Mouse (Mus musculus): Measurements from ENCODE around the gene Ralgapa2. TPM values are rescaled to one million over a fixed set of nuclear protein-coding genes. Genes with fewer than 3 reads are reported as not detected.
A peak's percentile ranks its signal among the peaks of the same experiment; 100 is the strongest.

The Ralgapa2 gene
- polyA plus RNA-seq, 1 experiment from 2014 or later: 8.6 TPM

GRCm38 (mm10) chr2:146244049-146244448, 268.1 kb downstream of the Ralgapa2 start:
- H3K9me3 ChIP-seq (ENCODE audit: control insufficient read depth, low read length): no peaks in the 10 kb centered on the region
- H3K4me1 ChIP-seq (ENCODE audit: control insufficient read depth, insufficient read depth, low read length): 0 out of 2 replicates have a peak, but pooled peaks cover under 1% of the 10 kb centered on the region
- ATAC-seq (ENCODE audit: insufficient read depth, low FRiP score, low TSS enrichment) (no peak), DNase-seq (ENCODE audit: low spot score) (no peak)
- H3K36me3 ChIP-seq (ENCODE audit: control insufficient read depth, insufficient read depth, low read length): no peaks in the 10 kb centered on the region
- H3K27ac ChIP-seq (ENCODE audit: low read depth, low read length): no peak overlapping the region
- WGBS: 95% methylated on average over 2 of the region's 2 CpGs
- H3K27me3 ChIP-seq (ENCODE audit: control insufficient read depth, insufficient read depth, low read length): no peaks in the 10 kb centered on the region
- H3K4me3 ChIP-seq (ENCODE audit: low read depth, low read length): no peak overlapping the region
- no peak overlapping the region for H3K9ac ChIP-seq (ENCODE audit: low read length)
- H3K4me2 ChIP-seq (ENCODE audit: low read depth): no peak overlapping the region

- DNase-seq (ENCODE audit: low spot score) (no peak), ATAC-seq (ENCODE audit: insufficient read depth, low FRiP score, low TSS enrichment) (no peak)
- Histone ChIP-seq H3K9ac (ENCODE audit: low read length) (no peak overlapping the region), H3K27me3 (ENCODE audit: control insufficient read depth, insufficient read depth, low read length) (no peaks in the 10 kb centered on the region), H3K4me3 (ENCODE audit: low read depth, low read length) (no peak overlapping the region), H3K4me1 (ENCODE audit: control insufficient read depth, insufficient read depth, low read length) (no peaks in the 10 kb centered on the region), H3K4me2 (ENCODE audit: low read depth) (no peak overlapping the region), H3K9me3 (ENCODE audit: control insufficient read depth, low read length) (no peaks in the 10 kb centered on the region), H3K27ac (ENCODE audit: low read depth, low read length) (no peak overlapping the region), H3K36me3 (ENCODE audit: control insufficient read depth, insufficient read depth, low read length) (no peaks in the 10 kb centered on the region)
- WGBS: 92% methylated on average over 4 of the region's 4 CpGs
Observed at GRCm38 (mm10) chr2:146239196-146239747, 272.9 kb downstream of the Ralgapa2 start.

GRCm38 (mm10) chr2:146231485-146231884, 280.7 kb downstream of the Ralgapa2 start:
- H3K27me3 ChIP-seq (ENCODE audit: control insufficient read depth, insufficient read depth, low read length): peaks cover 18% of the 10 kb centered on the region
- 94% methylated on average over 2 of the region's 2 CpGs for WGBS
- no peak for ATAC-seq (ENCODE audit: insufficient read depth, low FRiP score, low TSS enrichment)

GRCm38 (mm10) chr2:146228435-146228834, 283.7 kb downstream of the Ralgapa2 start:
- WGBS: 73% methylated on average over 2 of the region's 2 CpGs
- Histone ChIP-seq H3K36me3 (ENCODE audit: control insufficient read depth, insufficient read depth, low read length) (no peaks in the 10 kb centered on the region), H3K4me2 (ENCODE audit: low read depth) (no peak overlapping the region), H3K9ac (ENCODE audit: low read length) (no peak overlapping the region), H3K27me3 (ENCODE audit: control insufficient read depth, insufficient read depth, low read length) (peaks cover 44% of the 10 kb centered on the region), H3K9me3 (ENCODE audit: control insufficient read depth, low read length) (no peaks in the 10 kb centered on the region), H3K4me1 (ENCODE audit: control insufficient read depth, insufficient read depth, low read length) (peaks cover 4% of the 10 kb centered on the region), H3K4me3 (ENCODE audit: low read depth, low read length) (no peak overlapping the region), H3K27ac (ENCODE audit: low read depth, low read length) (no peak overlapping the region)
- no peak for ATAC-seq (ENCODE audit: insufficient read depth, low FRiP score, low TSS enrichment)
- no peak for DNase-seq (ENCODE audit: low spot score)

More at GRCm38 (mm10) chr2:146231485-146231884, 280.7 kb downstream of the Ralgapa2 start:
- Histone ChIP-seq H3K27ac (ENCODE audit: low read depth, low read length) (no peak overlapping the region), H3K4me2 (ENCODE audit: low read depth) (no peak overlapping the region), H3K9ac (ENCODE audit: low read length) (no peak overlapping the region), H3K36me3 (ENCODE audit: control insufficient read depth, insufficient read depth, low read length) (no peaks in the 10 kb centered on the region), H3K4me1 (ENCODE audit: control insufficient read depth, insufficient read depth, low read length) (no peaks in the 10 kb centered on the region), H3K4me3 (ENCODE audit: low read depth, low read length) (no peak overlapping the region), H3K9me3 (ENCODE audit: control insufficient read depth, low read length) (no peaks in the 10 kb centered on the region)
- DNase-seq (ENCODE audit: low spot score): no peak

GRCm38 (mm10) chr2:146227646-146228045, 284.5 kb downstream of the Ralgapa2 start:
- no peak for DNase-seq (ENCODE audit: low spot score)
- H3K4me2 ChIP-seq (ENCODE audit: low read depth): no peak overlapping the region
- ATAC-seq (ENCODE audit: insufficient read depth, low FRiP score, low TSS enrichment): no peak
- H3K27me3 ChIP-seq (ENCODE audit: control insufficient read depth, insufficient read depth, low read length): peaks cover 52% of the 10 kb centered on the region
- H3K4me1 ChIP-seq (ENCODE audit: control insufficient read depth, insufficient read depth, low read length): peaks cover 10% of the 10 kb centered on the region
- H3K36me3 ChIP-seq (ENCODE audit: control insufficient read depth, insufficient read depth, low read length): no peaks in the 10 kb centered on the region
- no peak overlapping the region for H3K27ac ChIP-seq (ENCODE audit: low read depth, low read length)
- H3K9ac ChIP-seq (ENCODE audit: low read length): no peak overlapping the region
- WGBS: 60% methylated on average over 3 of the region's 3 CpGs
- H3K4me3 ChIP-seq (ENCODE audit: low read depth, low read length): no peak overlapping the region
- no peaks in the 10 kb centered on the region for H3K9me3 ChIP-seq (ENCODE audit: control insufficient read depth, low read length)

- ATAC-seq (ENCODE audit: insufficient read depth, low FRiP score, low TSS enrichment): no peak
- no peak overlapping the region for H3K4me3 ChIP-seq (ENCODE audit: low read depth, low read length)
- no peaks in the 10 kb centered on the region for H3K9me3 ChIP-seq (ENCODE audit: control insufficient read depth, low read length)
- peaks cover 10% of the 10 kb centered on the region for H3K4me1 ChIP-seq (ENCODE audit: control insufficient read depth, insufficient read depth, low read length)
- no peaks in the 10 kb centered on the region for H3K36me3 ChIP-seq (ENCODE audit: control insufficient read depth, insufficient read depth, low read length)
- H3K27ac ChIP-seq (ENCODE audit: low read depth, low read length): no peak overlapping the region
- no peak overlapping the region for H3K4me2 ChIP-seq (ENCODE audit: low read depth)
- no peak overlapping the region for H3K9ac ChIP-seq (ENCODE audit: low read length)
- H3K27me3 ChIP-seq (ENCODE audit: control insufficient read depth, insufficient read depth, low read length): peaks cover 60% of the 10 kb centered on the region
- 4% methylated on average over 9 of the region's 9 CpGs for WGBS
- peak; percentile 64 for DNase-seq (ENCODE audit: low spot score)
Observed at GRCm38 (mm10) chr2:146226484-146226883, 285.7 kb downstream of the Ralgapa2 start.

GRCm38 (mm10) chr2:146225818-146226217, 286.3 kb downstream of the Ralgapa2 start:
- Histone ChIP-seq H3K27me3 (ENCODE audit: control insufficient read depth, insufficient read depth, low read length) (peaks cover 63% of the 10 kb centered on the region), H3K36me3 (ENCODE audit: control insufficient read depth, insufficient read depth, low read length) (no peaks in the 10 kb centered on the region), H3K9ac (ENCODE audit: low read length) (no peak overlapping the region), H3K4me1 (ENCODE audit: control insufficient read depth, insufficient read depth, low read length) (peaks cover 10% of the 10 kb centered on the region), H3K27ac (ENCODE audit: low read depth, low read length) (no peak overlapping the region), H3K4me2 (ENCODE audit: low read depth) (no peak overlapping the region; the same call in 1 of the 2 replicates), H3K9me3 (ENCODE audit: control insufficient read depth, low read length) (no peaks in the 10 kb centered on the region), H3K4me3 (ENCODE audit: low read depth, low read length) (no peak overlapping the region)
- ATAC-seq (ENCODE audit: insufficient read depth, low FRiP score, low TSS enrichment) (no peak), DNase-seq (ENCODE audit: low spot score) (no peak)
- 7% methylated on average over 6 of the region's 6 CpGs for whole genome bisulfite sequencing

GRCm38 (mm10) chr2:146224141-146224540, 288.0 kb downstream of the Ralgapa2 start:
- WGBS: 8% methylated on average over 7 of the region's 7 CpGs
- Histone ChIP-seq H3K27me3 (ENCODE audit: control insufficient read depth, insufficient read depth, low read length) (peaks cover 76% of the 10 kb centered on the region), H3K36me3 (ENCODE audit: control insufficient read depth, insufficient read depth, low read length) (no peaks in the 10 kb centered on the region), H3K4me3 (ENCODE audit: low read depth, low read length) (peak overlapping the region; percentile 58), H3K27ac (ENCODE audit: low read depth, low read length) (no peak overlapping the region), H3K9ac (ENCODE audit: low read length) (peak overlapping the region; percentile 85; the same call in 1 of the 2 replicates), H3K4me1 (ENCODE audit: control insufficient read depth, insufficient read depth, low read length) (peaks cover 17% of the 10 kb centered on the region), H3K4me2 (ENCODE audit: low read depth) (peak overlapping the region; percentile 89), H3K9me3 (ENCODE audit: control insufficient read depth, low read length) (no peaks in the 10 kb centered on the region)
- DNase-seq (ENCODE audit: low spot score) (no peak), ATAC-seq (ENCODE audit: insufficient read depth, low FRiP score, low TSS enrichment) (no peak)

GRCm38 (mm10) chr2:146223176-146223905, 288.8 kb downstream of the Ralgapa2 start:
- Histone ChIP-seq H3K36me3 (ENCODE audit: control insufficient read depth, insufficient read depth, low read length) (no peaks in the 10 kb centered on the region), H3K4me3 (ENCODE audit: low read depth, low read length) (peak overlapping the region; percentile 58), H3K27me3 (ENCODE audit: control insufficient read depth, insufficient read depth, low read length) (peaks cover 77% of the 10 kb centered on the region), H3K9me3 (ENCODE audit: control insufficient read depth, low read length) (no peaks in the 10 kb centered on the region), H3K27ac (ENCODE audit: low read depth, low read length) (peak overlapping the region; percentile 92), H3K4me2 (ENCODE audit: low read depth) (peak overlapping the region; percentile 89), H3K9ac (ENCODE audit: low read length) (peak overlapping the region; percentile 85), H3K4me1 (ENCODE audit: control insufficient read depth, insufficient read depth, low read length) (peaks cover 23% of the 10 kb centered on the region)
- ATAC-seq (ENCODE audit: insufficient read depth, low FRiP score, low TSS enrichment) (no peak), DNase-seq (ENCODE audit: low spot score) (peak; percentile 51)
- 1% methylated on average over 59 of the region's 75 CpGs for WGBS
